In genomic region chr17:71639056-71639455, GRCm38 (mm10) we compare ENCODE assay signal across 13 mouse cellular contexts. TPM values are rescaled to one million over a fixed set of nuclear protein-coding genes. Genes with fewer than 3 reads are reported as not detected.
"Had no signal": no experiment of that assay in that cellular context is flagged by ENCODE, and none has a peak within 500 bp of the region (broad histone marks: within the 10 kb centered on the region; RNA-seq: fewer than 3 reads in every experiment).

No protein-coding gene starts in this region.

RNA-seq across cellular contexts. Expression of gene Togaram2, which starts 34.0 kb away (rescaled TPM):
- polyA plus RNA-seq: limb, embryonic 10.5 days; limb, embryonic 11.5 days; limb, embryonic 12.5 days; liver, adult 2 months; liver, embryonic 11.5 days; liver, embryonic 13.5 days; liver, embryonic 15.5 days; liver, embryonic 16.5 days; liver, postnatal 0 days; macrophage; midbrain, embryonic 10.5 days; midbrain, embryonic 11.5 days; neural tube, embryonic 11.5 days had no signal
